Comparison of ENCODE assay signal across 9 mouse cellular contexts in the genomic region with DNA sequence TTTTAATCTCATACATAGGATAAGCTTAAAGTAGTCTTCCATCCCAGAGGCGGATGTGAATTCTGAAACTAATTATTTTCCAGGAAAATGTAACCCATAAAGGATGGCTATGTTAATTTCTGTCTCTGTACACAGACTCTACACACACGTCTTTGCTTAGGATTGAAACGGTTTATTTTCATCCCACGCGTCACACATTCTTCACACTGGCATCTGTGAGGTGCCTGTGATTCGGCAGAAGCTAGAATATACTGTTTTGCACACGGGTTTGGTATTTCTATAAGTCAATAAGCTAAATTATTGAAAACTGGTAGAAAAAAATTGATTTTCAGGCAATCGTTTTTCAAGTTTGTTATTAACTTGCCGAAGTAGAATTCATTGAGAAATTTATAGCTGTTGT. TPM values are rescaled to one million over a fixed set of nuclear protein-coding genes. Genes with fewer than 3 reads are reported as not detected.
A peak's percentile ranks its signal among the peaks of the same experiment; 100 is the strongest.
DNase-seq lines count a peak whose midpoint lies in the region; ATAC-seq and TF ChIP-seq lines count a peak whose summit lies in the region.
"Had no signal": no experiment of that assay in that cellular context is flagged by ENCODE, and none has a peak within 500 bp of the region (broad histone marks: within the 10 kb centered on the region; RNA-seq: fewer than 3 reads in every experiment).

No protein-coding gene starts in this region.

- 33% methylated on average over 9 of the region's 9 CpGs for WGBS in lung, embryonic 14.5 days
- whole genome bisulfite sequencing in forebrain, embryonic 15.5 days: 29% methylated on average over 9 of the region's 9 CpGs
- WGBS in limb, embryonic 10.5 days: 56% methylated on average over 9 of the region's 9 CpGs
- 22% methylated on average over 9 of the region's 9 CpGs for WGBS in neural tube, embryonic 14.5 days

- H3K27ac ChIP-seq in lung, embryonic 14.5 days (ENCODE audit: low read depth): peak overlapping the region; percentile 99; the same call in 1 of the 2 replicates
- peak overlapping the region; percentile 100 for H3K27ac ChIP-seq in forebrain, embryonic 15.5 days (replicated peaks)
- H3K27ac ChIP-seq in limb, embryonic 10.5 days: peak overlapping the region; percentile 98; the same call in 1 of the 2 replicates
- peak overlapping the region; percentile 100; the same call in 1 of the 2 replicates for H3K27ac ChIP-seq in neural tube, embryonic 14.5 days (ENCODE audit: low read depth, low read length)
- H3K27ac ChIP-seq: liver, embryonic 14.5 days had no signal

- no peaks in the 10 kb centered on the region for H3K27me3 ChIP-seq in lung, embryonic 14.5 days (ENCODE audit: insufficient read depth, low read length)
- no peaks in the 10 kb centered on the region for H3K27me3 ChIP-seq in forebrain, embryonic 15.5 days
- no peaks in the 10 kb centered on the region for H3K27me3 ChIP-seq in limb, embryonic 10.5 days (ENCODE audit: low read depth, poor library complexity, severe bottlenecking)
- no peaks in the 10 kb centered on the region for H3K27me3 ChIP-seq in neural tube, embryonic 14.5 days (ENCODE audit: control insufficient read depth, insufficient read depth, low read length)

- H3K9me3 ChIP-seq in lung, embryonic 14.5 days (ENCODE audit: low read depth, low read length): no peaks in the 10 kb centered on the region
- no peaks in the 10 kb centered on the region for H3K9me3 ChIP-seq in forebrain, embryonic 15.5 days
- H3K9me3 ChIP-seq in limb, embryonic 10.5 days (replicated peaks): no peaks in the 10 kb centered on the region
- no peaks in the 10 kb centered on the region for H3K9me3 ChIP-seq in neural tube, embryonic 14.5 days (ENCODE audit: control insufficient read depth, low read length)

- H3K9ac ChIP-seq in lung, embryonic 14.5 days: no peak overlapping the region
- no peak overlapping the region for H3K9ac ChIP-seq in forebrain, embryonic 15.5 days (replicated peaks)
- peak overlapping the region; percentile 74 for H3K9ac ChIP-seq in neural tube, embryonic 14.5 days (replicated peaks; ENCODE audit: low read depth, low read length)

- no peak for TF ChIP-seq CTCF in lung, embryonic 14.5 days (IDR thresholded peaks at IDR 0.05; ENCODE audit: low read depth)

- DNase-seq in lung, embryonic 14.5 days: peak; percentile 31
- DNase-seq in lung, postnatal 14 days: no peak
- DNase-seq in limb, embryonic 10.5 days (ENCODE audit: low spot score): no peak
- DNase-seq in testis, postnatal 10 days (ENCODE audit: low spot score): no peak

- H3K4me2 ChIP-seq in lung, embryonic 14.5 days: peak overlapping the region; percentile 70
- H3K4me2 ChIP-seq in forebrain, embryonic 15.5 days (replicated peaks): peak overlapping the region; percentile 87
- peak overlapping the region; percentile 80 for H3K4me2 ChIP-seq in neural tube, embryonic 14.5 days (ENCODE audit: low read depth, low read length)

- H3K4me3 ChIP-seq in lung, embryonic 14.5 days (ENCODE audit: low read depth, low read length): peak overlapping the region; percentile 68
- H3K4me3 ChIP-seq in forebrain, embryonic 15.5 days: peak overlapping the region; percentile 64
- peak overlapping the region; percentile 90; the same call in 1 of the 2 replicates for H3K4me3 ChIP-seq in limb, embryonic 10.5 days
- peak overlapping the region; percentile 64 for H3K4me3 ChIP-seq in neural tube, embryonic 14.5 days (ENCODE audit: low read depth, low read length)

- no peak for ATAC-seq in lung, embryonic 14.5 days (ENCODE audit: insufficient read depth)
- no peak for ATAC-seq in forebrain, embryonic 15.5 days (replicated peaks)
- ATAC-seq in neural tube, embryonic 14.5 days (ENCODE audit: low read depth): no peak
- no peak for ATAC-seq in erythroblast, adult 5-6 weeks (replicated peaks; ENCODE audit: low FRiP score, poor library complexity, severe bottlenecking)
- no peak for ATAC-seq in frontal cortex, adult (ENCODE audit: low TSS enrichment)

- peaks cover 14% of the 10 kb centered on the region; the same call in 1 of the 2 replicates for H3K4me1 ChIP-seq in lung, embryonic 14.5 days (ENCODE audit: insufficient read depth)
- H3K4me1 ChIP-seq in forebrain, embryonic 15.5 days: peaks cover 12% of the 10 kb centered on the region; the same call in 1 of the 2 replicates
- peaks cover 42% of the 10 kb centered on the region for H3K4me1 ChIP-seq in limb, embryonic 10.5 days
- H3K4me1 ChIP-seq in neural tube, embryonic 14.5 days (ENCODE audit: control insufficient read depth, insufficient read depth, low read length): peaks cover 3% of the 10 kb centered on the region; the same call in 1 of the 2 replicates

- no peaks in the 10 kb centered on the region for H3K36me3 ChIP-seq in lung, embryonic 14.5 days (ENCODE audit: insufficient read depth)
- H3K36me3 ChIP-seq in forebrain, embryonic 15.5 days: no peaks in the 10 kb centered on the region
- H3K36me3 ChIP-seq in limb, embryonic 10.5 days: peaks cover 3% of the 10 kb centered on the region; the same call in 1 of the 2 replicates
- no peaks in the 10 kb centered on the region for H3K36me3 ChIP-seq in neural tube, embryonic 14.5 days (ENCODE audit: control insufficient read depth, insufficient read depth, low read length)

RNA-seq across cellular contexts. Expression of a gene that starts 4.0 kb away (rescaled TPM):
- polyA plus RNA-seq in lung, embryonic 14.5 days (2014; fragmentation: Nextera tagmentation; extraction: Ambion mirVana): 8.4 and 9.1 TPM in 2 replicates
- 4.9 and 5.3 TPM in 2 replicates for polyA plus RNA-seq in forebrain, embryonic 15.5 days (2015; fragmentation: Nextera tagmentation; extraction: Ambion mirVana)
- polyA plus RNA-seq in limb, embryonic 10.5 days (2016; fragmentation: Nextera tagmentation; extraction: Ambion mirVana): 4.3 and 4.7 TPM in 2 replicates
- 8.2 and 9.6 TPM in 2 replicates for polyA plus RNA-seq in neural tube, embryonic 14.5 days (2014; fragmentation: Nextera tagmentation; extraction: Ambion mirVana)
- 1.7 and 3.3 TPM in 2 replicates for total RNA-seq in erythroblast, adult 5-6 weeks (2015; ENCODE audit: low replicate concordance)
- total RNA-seq in erythroblast, adult 5-6 weeks (2017; ENCODE audit: low replicate concordance): 0.84 and 1.3 TPM in 2 replicates
